Mouse (Mus musculus): ENCODE measurements around the gene Vdr.

The Vdr gene

GRCm38 (mm10) chr15:97929259-97929824 lies 18.9 kb upstream of the Vdr start:
- ChIA-PET POLR2A (interaction anchor here in 2 of 4 experiments (1.2 to 1.7 kb wide), 3 partner anchors 8 to 66 kb away, joined by 3 to 4 read pairs (median 3); no protein-coding TSS in a partner anchor), CTCF (interaction anchor here in 2 of 4 experiments (1.0 to 1.4 kb wide), 3 partner anchors 35 to 80 kb away, joined by 3 to 4 read pairs (median 4); partner anchors contain the start of gene Tmem106c (in 1 of the 2))

GRCm38 (mm10) chr15:97927821-97928220 lies 17.4 kb upstream of the Vdr start:
- POLR2A ChIA-PET = interaction anchor here in 1 of 4 experiments (1.0 kb wide), 1 partner anchor 21 kb away, joined by 4 read pairs; no protein-coding TSS in a partner anchor

GRCm38 (mm10) chr15:97927018-97927417 lies 16.6 kb upstream of the Vdr start:
- POLR2A ChIA-PET = interaction anchor here in 1 of 4 experiments (1.0 kb wide), 1 partner anchor 22 kb away, joined by 4 read pairs; no protein-coding TSS in a partner anchor
- CTCF ChIA-PET = no interaction called here

More at GRCm38 (mm10) chr15:97927821-97928220, 17.4 kb upstream of the Vdr start:
- CTCF ChIA-PET = no interaction called here

GRCm38 (mm10) chr15:97922421-97922820 lies 12.0 kb upstream of the Vdr start:
- POLR2A ChIA-PET = interaction anchor here in 3 of 4 experiments (0.6 to 1.3 kb wide), 5 partner anchors 8 to 510 kb away, joined by 3 to 4 read pairs (median 3); no protein-coding TSS in a partner anchor
- CTCF ChIA-PET = interaction anchor here in 1 of 4 experiments (0.6 kb wide), 1 partner anchor 1201 kb away, joined by 3 read pairs; no protein-coding TSS in a partner anchor

GRCm38 (mm10) chr15:97921796-97922195 lies 11.4 kb upstream of the Vdr start:
- CTCF ChIA-PET = interaction anchor here in 1 of 4 experiments (0.6 to 0.9 kb wide), 2 partner anchors 55 to 145 kb away, joined by 4 to 5 read pairs; no protein-coding TSS in a partner anchor

GRCm38 (mm10) chr15:97920306-97920705 lies 9.9 kb upstream of the Vdr start:
- CTCF ChIA-PET = interaction anchor here in 2 of 4 experiments (0.6 to 0.7 kb wide), 2 partner anchors 26 to 44 kb away, joined by 3 read pairs; partner anchors contain the start of gene Tmem106c (in 1 of the 2)
- POLR2A ChIA-PET = no interaction called here

More at GRCm38 (mm10) chr15:97921796-97922195, 11.4 kb upstream of the Vdr start:
- POLR2A ChIA-PET = interaction anchor here in 2 of 4 experiments (0.7 to 1.3 kb wide), 2 partner anchors 8 to 240 kb away, joined by 3 read pairs; no protein-coding TSS in a partner anchor

- POLR2A ChIA-PET = no interaction called here
These were observed 8.8 kb upstream of the Vdr start for GRCm38 (mm10) chr15:97919217-97919616.

GRCm38 (mm10) chr15:97917994-97918393 lies 7.6 kb upstream of the Vdr start:
- CTCF ChIA-PET = no interaction called here

More at GRCm38 (mm10) chr15:97919217-97919616, 8.8 kb upstream of the Vdr start:
- CTCF ChIA-PET = no interaction called here

GRCm38 (mm10) chr15:97914331-97914747 lies 3.9 kb upstream of the Vdr start:
- ChIA-PET POLR2A (interaction anchor here in 2 of 4 experiments (0.6 to 0.9 kb wide), 2 partner anchors 26 to 85 kb away, joined by 3 read pairs; no protein-coding TSS in a partner anchor), CTCF (interaction anchor here in 1 of 4 experiments (1.3 to 1.4 kb wide), 2 partner anchors 37 to 65 kb away, joined by 3 read pairs; no protein-coding TSS in a partner anchor)

More at GRCm38 (mm10) chr15:97917994-97918393, 7.6 kb upstream of the Vdr start:
- POLR2A ChIA-PET = interaction anchor here in 1 of 4 experiments (0.6 kb wide), 1 partner anchor 27 kb away, joined by 3 read pairs; no protein-coding TSS in a partner anchor

GRCm38 (mm10) chr15:97907801-97908751 lies 2.4 kb downstream of the Vdr start:
- ChIA-PET POLR2A (interaction anchor here in 2 of 4 experiments (0.6 to 0.8 kb wide), 3 partner anchors 11 to 270 kb away, joined by 3 to 6 read pairs (median 3); no protein-coding TSS in a partner anchor), CTCF (interaction anchor here (0.5 to 1.2 kb wide), 5 partner anchors 15 to 239 kb away, joined by 3 to 5 read pairs (median 3); partner anchors contain the start of gene Tmem106c (in 1 of the 4))

GRCm38 (mm10) chr15:97907202-97907601 lies 3.2 kb downstream of the Vdr start:
- ChIA-PET CTCF (interaction anchor here in 2 of 4 experiments (0.6 to 1.2 kb wide), 2 partner anchors 10 to 57 kb away, joined by 3 read pairs; partner anchors contain the start of gene Tmem106c (in 1 of the 2)), POLR2A (interaction anchor here in 2 of 4 experiments (0.6 to 0.8 kb wide), 2 partner anchors 22 to 271 kb away, joined by 3 to 6 read pairs; no protein-coding TSS in a partner anchor)

GRCm38 (mm10) chr15:97905281-97905680 lies 5.1 kb downstream of the Vdr start:
- CTCF ChIA-PET = no interaction called here
- POLR2A ChIA-PET = no interaction called here

- ChIA-PET CTCF (interaction anchor here in 2 of 4 experiments (0.5 to 2.0 kb wide), 2 partner anchors 54 to 568 kb away, joined by 3 to 7 read pairs; no protein-coding TSS in a partner anchor), POLR2A (no interaction called here)
These were observed 6.0 kb downstream of the Vdr start for GRCm38 (mm10) chr15:97904339-97904991.

GRCm38 (mm10) chr15:97903261-97904009 lies 7.0 kb downstream of the Vdr start:
- ChIA-PET POLR2A (no interaction called here), CTCF (interaction anchor here in 3 of 4 experiments (0.5 to 2.0 kb wide), 5 partner anchors 28 to 500 kb away, joined by 3 to 7 read pairs (median 4); partner anchors contain the start of gene Tmem106c (in 1 of the 3))

GRCm38 (mm10) chr15:97900991-97901390 lies 9.4 kb downstream of the Vdr start:
- ChIA-PET CTCF (no interaction called here), POLR2A (no interaction called here)

- ChIA-PET CTCF (no interaction called here), POLR2A (interaction anchor here in 1 of 4 experiments (0.6 kb wide), 1 partner anchor 13 kb away, joined by 3 read pairs; no protein-coding TSS in a partner anchor)
These were observed 10.0 kb downstream of the Vdr start for GRCm38 (mm10) chr15:97900336-97900912.

- ChIA-PET CTCF (no interaction called here), POLR2A (interaction anchor here in 2 of 4 experiments (0.6 to 1.0 kb wide), 2 partner anchors 12 to 25 kb away, joined by 3 read pairs; no protein-coding TSS in a partner anchor)
These were observed 10.7 kb downstream of the Vdr start for GRCm38 (mm10) chr15:97899714-97900113.

Measured in embryonic stem cell, embryonic (primary cell).